Mouse (Mus musculus) heart, embryonic 14.5 days (tissue): ENCODE measurements around the gene Sh3gl2. TPM values are rescaled to one million over a fixed set of nuclear protein-coding genes. Genes with fewer than 3 reads are reported as not detected.

Source experiments
- ATAC-seq: fragments of 200-750 bp; cut with Nextera tagmentation; 2 replicates; pipeline ENCODE4 v1.8.0; 2017; ENCODE audit warnings: low read depth, moderate TSS enrichment; ENCODE audit not compliant: insufficient number of reproducible peaks, insufficient read depth, low FRiP score
- H3K27ac ChIP-seq, 2 experiments: fragments of 200-500 bp in 1 of 2; fragments of 300-500 bp in 1 of 2; sonication (generic) in 1 of 2; replicated peaks in 1 of 2; 2 replicates each; pipeline ENCODE4 v1.5.1; 2012 to 2014; ENCODE audit warnings: low read depth in 2 of 2, low read length in 2 of 2, control low read depth in 1 of 2, mild to moderate bottlenecking in 1 of 2, mixed read lengths in 1 of 2; ENCODE audit not compliant: control insufficient read depth in 1 of 2, insufficient read depth in 1 of 2
- H3K27me3 ChIP-seq: fragments of 300-500 bp; sonication (generic); 2 replicates; pipeline ENCODE4 v1.6.1; 2014; ENCODE audit warnings: mild to moderate bottlenecking, low read length, control low read depth; ENCODE audit not compliant: control insufficient read depth, insufficient read depth
- H3K36me3 ChIP-seq: fragments of 300-500 bp; sonication (generic); 2 replicates; pipeline ENCODE4 v1.6.1; 2014; ENCODE audit warnings: mild to moderate bottlenecking, control low read depth, low read length, mixed read lengths; ENCODE audit not compliant: control insufficient read depth, insufficient read depth
- H3K4me1 ChIP-seq, 2 experiments: fragments of 200-500 bp in 1 of 2; fragments of 300-500 bp in 1 of 2; sonication (generic) in 1 of 2; 2 replicates each; pipeline ENCODE4 v1.6.1; 2012 to 2014; ENCODE audit warnings: low read length in 2 of 2, control low read depth in 1 of 2, mixed read lengths in 1 of 2; ENCODE audit not compliant: control insufficient read depth in 2 of 2, insufficient read depth in 2 of 2
- H3K4me2 ChIP-seq: fragments of 300-500 bp; sonication (generic); 2 replicates; pipeline ENCODE4 v1.6.1; 2014; ENCODE audit warnings: mild to moderate bottlenecking, low read length
- H3K4me3 ChIP-seq, 2 experiments: fragments of 200-500 bp in 1 of 2; fragments of 300-500 bp in 1 of 2; sonication (generic) in 1 of 2; 2 replicates each; pipeline ENCODE4 v1.5.1; 2012 to 2014; ENCODE audit warnings: low read length in 2 of 2, mild to moderate bottlenecking in 2 of 2, control low read depth in 1 of 2, low read depth in 1 of 2, moderate library complexity in 1 of 2; ENCODE audit not compliant: control insufficient read depth in 1 of 2, insufficient read depth in 1 of 2
- H3K9ac ChIP-seq: fragments of 300-500 bp; sonication (generic); 2 replicates; pipeline ENCODE4 v1.6.1; 2014; ENCODE audit warnings: mild to moderate bottlenecking, low read length
- H3K9me3 ChIP-seq: fragments of 300-500 bp; sonication (generic); 2 replicates; pipeline ENCODE4 v1.6.1; 2016; ENCODE audit warnings: low read length, control low read depth; ENCODE audit not compliant: control insufficient read depth
- WGBS: fragments of 180-500 bp; shearing (Covaris S2); extraction: QIAGEN DNeasy Blood & Tissue Kit; methylation state at CpG from one replicate; pipeline ENCODE4 v1.1.7; 2014; 5-methylcytosine and 5-hydroxymethylcytosine counted together
- polyA plus RNA-seq: library from polyadenylated mRNA; unstranded; fragments of >200 nt; fragmentation: Nextera tagmentation; extraction: Ambion mirVana; gene quantifications from 2 replicates; pipeline ENCODE4 v1.2.1, GENCODE M21; 2014

The Sh3gl2 gene
- polyA plus RNA-seq, 1 experiment from 2014 or later: 1.0 TPM

GRCm38 (mm10) chr4:85507491-85507890 lies 302.6 kb downstream of the Sh3gl2 start:
- Histone ChIP-seq H3K27ac (no peak overlapping the region), H3K4me1 (no peaks in the 10 kb centered on the region), H3K4me2 (no peak overlapping the region), H3K9ac (no peak overlapping the region), H3K4me3 (no peak overlapping the region), H3K27me3 (no peaks in the 10 kb centered on the region), H3K9me3 (no peaks in the 10 kb centered on the region), H3K36me3 (no peaks in the 10 kb centered on the region)
- ATAC-seq: no peak
- WGBS: 46% methylated on average over 5 of the region's 5 CpGs

- Histone ChIP-seq H3K4me1 (peaks cover 6 to 17% of the 10 kb centered on the region in 2 experiments; a peak in 3 of 4 replicates), H3K27ac (no peak overlapping the region), H3K4me2 (peak overlapping the region; percentile 97), H3K9me3 (no peaks in the 10 kb centered on the region), H3K4me3 (peak overlapping the region in 1 of 2 experiments; percentile 53; a peak in 3 of 4 replicates), H3K9ac (no peak overlapping the region), H3K27me3 (peaks cover 12% of the 10 kb centered on the region), H3K36me3 (no peaks in the 10 kb centered on the region)
- 26% methylated on average over 7 of the region's 7 CpGs for WGBS
- no peak for ATAC-seq
These were observed 308.4 kb downstream of the Sh3gl2 start for GRCm38 (mm10) chr4:85513288-85513687.

- H3K27me3 ChIP-seq: peaks cover 12% of the 10 kb centered on the region
- peaks cover 6 to 17% of the 10 kb centered on the region in 2 experiments; a peak in 3 of 4 replicates for H3K4me1 ChIP-seq
- peak within 1 kb of the TSS; percentile 64 for H3K9ac ChIP-seq
- H3K27ac ChIP-seq: no peak within 1 kb of the TSS
- H3K4me2 ChIP-seq: peak within 1 kb of the TSS; percentile 97
- no peak for ATAC-seq
- H3K4me3 ChIP-seq: peak within 1 kb of the TSS; percentile 53 to 54
- no peaks in the 10 kb centered on the region for H3K9me3 ChIP-seq
- WGBS: 9% methylated on average over 9 of the region's 9 CpGs
- no peaks in the 10 kb centered on the region for H3K36me3 ChIP-seq
These were observed 308.9 kb downstream of the Sh3gl2 start, which contains the start of gene Adamtsl1 for GRCm38 (mm10) chr4:85513792-85514191. TSS of gene Adamtsl1 (plus strand) at chr4:85514172.

GRCm38 (mm10) chr4:85514205-85514681 lies 309.3 kb downstream of the Sh3gl2 start:
- Histone ChIP-seq H3K4me2 (peak overlapping the region; percentile 97), H3K27me3 (peaks cover 12% of the 10 kb centered on the region), H3K4me3 (peak overlapping the region; percentile 53 to 54), H3K27ac (no peak overlapping the region), H3K36me3 (no peaks in the 10 kb centered on the region), H3K9ac (peak overlapping the region; percentile 64), H3K9me3 (no peaks in the 10 kb centered on the region), H3K4me1 (peaks cover 6 to 17% of the 10 kb centered on the region in 2 experiments; a peak in 3 of 4 replicates)
- ATAC-seq: peak; percentile 69; the same call in 1 of the 2 replicates
- under 1% methylated on average over 33 of the region's 33 CpGs for WGBS

- no peak for ATAC-seq
- 73% methylated on average over 7 of the region's 7 CpGs for WGBS
- Histone ChIP-seq H3K27ac (no peak overlapping the region), H3K9ac (no peak overlapping the region), H3K27me3 (no peaks in the 10 kb centered on the region), H3K36me3 (no peaks in the 10 kb centered on the region), H3K9me3 (no peaks in the 10 kb centered on the region), H3K4me2 (no peak overlapping the region), H3K4me3 (no peak overlapping the region), H3K4me1 (no peaks in the 10 kb centered on the region)
These were observed 322.1 kb downstream of the Sh3gl2 start for GRCm38 (mm10) chr4:85526966-85527566.

- Histone ChIP-seq H3K4me3 (no peak overlapping the region), H3K4me2 (no peak overlapping the region), H3K27ac (no peak overlapping the region), H3K36me3 (no peaks in the 10 kb centered on the region), H3K4me1 (no peaks in the 10 kb centered on the region), H3K27me3 (no peaks in the 10 kb centered on the region), H3K9me3 (no peaks in the 10 kb centered on the region), H3K9ac (no peak overlapping the region)
- WGBS: 72% methylated on average over 1 of the region's 1 CpGs
- ATAC-seq: no peak
These were observed 324.9 kb downstream of the Sh3gl2 start for GRCm38 (mm10) chr4:85529852-85530251.

GRCm38 (mm10) chr4:85539677-85540076 lies 334.8 kb downstream of the Sh3gl2 start:
- Histone ChIP-seq H3K27ac (no peak overlapping the region), H3K9me3 (no peaks in the 10 kb centered on the region), H3K9ac (no peak overlapping the region), H3K4me3 (no peak overlapping the region), H3K27me3 (no peaks in the 10 kb centered on the region), H3K4me2 (no peak overlapping the region), H3K36me3 (no peaks in the 10 kb centered on the region), H3K4me1 (no peaks in the 10 kb centered on the region)
- 76% methylated on average over 5 of the region's 5 CpGs for WGBS
- no peak for ATAC-seq

- H3K4me3 ChIP-seq: no peak overlapping the region
- no peaks in the 10 kb centered on the region for H3K27me3 ChIP-seq
- 74% methylated on average over 4 of the region's 4 CpGs for WGBS
- H3K9me3 ChIP-seq: no peaks in the 10 kb centered on the region
- H3K4me1 ChIP-seq: no peaks in the 10 kb centered on the region
- no peak overlapping the region for H3K4me2 ChIP-seq
- H3K27ac ChIP-seq: no peak overlapping the region
- no peak overlapping the region for H3K9ac ChIP-seq
- no peaks in the 10 kb centered on the region for H3K36me3 ChIP-seq
- no peak for ATAC-seq
These were observed 338.3 kb downstream of the Sh3gl2 start for GRCm38 (mm10) chr4:85543221-85543620.
